In genomic region chr10:92930036-92930435, GRCm38 (mm10) we compare ENCODE assay signal across 26 mouse cellular contexts.
"Had no signal": no experiment of that assay in that cellular context is flagged by ENCODE, and none has a peak within 500 bp of the region (broad histone marks: within the 10 kb centered on the region; RNA-seq: fewer than 3 reads in every experiment).

No protein-coding gene starts in this region.

- H3K9me3 ChIP-seq: heart, embryonic 12.5 days; hindbrain, embryonic 10.5 days; hindbrain, embryonic 12.5 days; intestine, embryonic 15.5 days; limb, embryonic 13.5 days; liver, embryonic 13.5 days; liver, embryonic 15.5 days had no signal

- H3K27ac ChIP-seq: gastrocnemius, adult 2 months; heart, adult 2 months; hindbrain, embryonic 10.5 days; hindbrain, embryonic 12.5 days; hindbrain, embryonic 14.5 days; intestine, embryonic 15.5 days; limb, embryonic 13.5 days; liver, embryonic 13.5 days; liver, embryonic 15.5 days had no signal

- H3K4me1 ChIP-seq: hindbrain, embryonic 10.5 days; hindbrain, embryonic 12.5 days; intestine, embryonic 15.5 days; liver, embryonic 13.5 days; liver, embryonic 15.5 days had no signal

- H3K4me3 ChIP-seq: gastrocnemius, adult 2 months; heart, adult 2 months; heart, embryonic 12.5 days; hindbrain, embryonic 10.5 days; hindbrain, embryonic 12.5 days; intestine, embryonic 15.5 days; limb, embryonic 13.5 days; liver, embryonic 13.5 days; liver, embryonic 15.5 days had no signal

- DNase-seq: gastrocnemius, adult 2 months; gastrocnemius, postnatal 10 days; gastrocnemius, postnatal 25 days; heart, adult 2 months; heart, postnatal 14 days; heart, postnatal 36 days; kidney, adult 18-20 months; kidney, adult 8-10 months; kidney, postnatal 10 days; kidney, postnatal 25 days; layer of hippocampus, adult 9-11 months; layer of hippocampus, postnatal 36 days; liver; liver, embryonic 13.5 days; liver, postnatal 0 days had no signal

- H3K36me3 ChIP-seq: heart, embryonic 12.5 days; hindbrain, embryonic 10.5 days; hindbrain, embryonic 12.5 days; intestine, embryonic 15.5 days; limb, embryonic 13.5 days; liver, embryonic 13.5 days; liver, embryonic 15.5 days had no signal

- H3K27me3 ChIP-seq: heart, embryonic 12.5 days; hindbrain, embryonic 12.5 days; intestine, embryonic 15.5 days; limb, embryonic 13.5 days; liver, embryonic 13.5 days; liver, embryonic 15.5 days had no signal

- H3K9ac ChIP-seq: heart, embryonic 12.5 days; hindbrain, embryonic 12.5 days; hindbrain, embryonic 14.5 days; intestine, embryonic 15.5 days; limb, embryonic 13.5 days; liver, embryonic 13.5 days; liver, embryonic 15.5 days; liver, postnatal 0 days had no signal

- H3K4me2 ChIP-seq: heart, embryonic 12.5 days; hindbrain, embryonic 12.5 days; hindbrain, embryonic 14.5 days; intestine, embryonic 15.5 days; limb, embryonic 13.5 days; liver, embryonic 11.5 days; liver, embryonic 13.5 days; liver, embryonic 15.5 days had no signal

- ATAC-seq: hindbrain, embryonic 16.5 days; inflammation-experienced regulatory T-cells, adult 6 months; intestine, embryonic 15.5 days; intestine, postnatal 0 days; liver, postnatal 0 days had no signal
